Mouse (Mus musculus) layer of hippocampus, postnatal 14 days (tissue): Measurements from ENCODE around the gene Cep57l1. TPM values are rescaled to one million over a fixed set of nuclear protein-coding genes. Genes with fewer than 3 reads are reported as not detected.

Source experiments
- DNase-seq, 2 experiments: peaks; one replicate each; pipeline ENCODE4 v3.0.0; 2021 to 2022; ENCODE audit warnings: low spot score in 2 of 2, mixed read lengths in 1 of 2
- microRNA-seq, 2 experiments: library from miRNA; unstranded; fragments of <30 nt; microRNA quantifications; one replicate each; pipeline ENCODE4 v1.2.0; 2021
- total RNA-seq, 2 experiments: library from RNA; stranded (reverse); gene quantifications; 2 replicates each; pipeline ENCODE4 v1.2.3; 2021

Cep57l1 gene
- total RNA-seq, 2 experiments from 2014 or later: 6.1 to 6.6 TPM

GRCm38 (mm10) chr10:41678746-41679360, 130.8 kb downstream of the Cep57l1 start:
- DNase-seq: peak; percentile 71

GRCm38 (mm10) chr10:41677396-41677795, 132.3 kb downstream of the Cep57l1 start:
- DNase-seq: no peak

- no peak for DNase-seq
Measured at GRCm38 (mm10) chr10:41676661-41677061, 133.0 kb downstream of the Cep57l1 start.

- no peak for DNase-seq
Measured at GRCm38 (mm10) chr10:41675842-41676571, 133.7 kb downstream of the Cep57l1 start.

- no peak for DNase-seq
Measured at GRCm38 (mm10) chr10:41675243-41675642, 134.4 kb downstream of the Cep57l1 start.

- no peak for DNase-seq
Measured at GRCm38 (mm10) chr10:41674362-41674761, 135.3 kb downstream of the Cep57l1 start.

- DNase-seq: no peak
Measured at GRCm38 (mm10) chr10:41670196-41670595, 139.5 kb downstream of the Cep57l1 start.

Small RNAs within 50 kb of the gene (microRNA-seq; reads per million reads assigned to microRNA genes)
- 0 reads per million in 2 experiments for gene Mir3473b

Other genes starting within 250 kb of the Cep57l1 start
- 1 to 10 TPM; 2.3 to 3.7 TPM for gene Ccdc162, start 93.2 kb downstream of the Cep57l1 start, total RNA-seq
- gene Sesn1, start 64 bp upstream of the Cep57l1 start, total RNA-seq: 10 to 100 TPM; 37.1 to 38.6 TPM
- gene Armc2, start 208.6 kb upstream of the Cep57l1 start, total RNA-seq: 1 to 10 TPM; 8.6 to 9.1 TPM